Mouse (Mus musculus): ENCODE measurements around the gene Sema3f. TPM values are rescaled to one million over a fixed set of nuclear protein-coding genes. Genes with fewer than 3 reads are reported as not detected.

The Sema3f gene
- polyA plus RNA-seq (2014; fragmentation: Nextera tagmentation; extraction: Ambion mirVana) = 16.7 and 22.1 TPM in 2 replicates

GRCm38 (mm10) chr9:107709697-107710483 is at the start of gene Sema3f:
Gene Sema3f, minus strand, starts transcription at chr9:107710475.
- DNase-seq = peak; percentile 91
- peaks cover 6% of the 10 kb centered on the region; the same call in 1 of the 2 replicates for H3K36me3 ChIP-seq (ENCODE audit: insufficient read depth)
- H3K27me3 ChIP-seq (ENCODE audit: insufficient read depth, low read length) = no peaks in the 10 kb centered on the region
- peak; percentile 79 for ATAC-seq (ENCODE audit: insufficient read depth)
- peak within 1 kb of the TSS; percentile 89 for H3K27ac ChIP-seq (ENCODE audit: low read depth)
- H3K4me3 ChIP-seq (ENCODE audit: low read depth, low read length) = peak within 1 kb of the TSS; percentile 72
- peaks cover 24% of the 10 kb centered on the region for H3K4me1 ChIP-seq (ENCODE audit: insufficient read depth)
- peak; percentile 81 for TF ChIP-seq CTCF (IDR thresholded peaks at IDR 0.05; ENCODE audit: low read depth)
- H3K9me3 ChIP-seq (ENCODE audit: low read depth, low read length) = no peaks in the 10 kb centered on the region
- peak within 1 kb of the TSS; percentile 91 for H3K4me2 ChIP-seq
- peak within 1 kb of the TSS; percentile 75 for H3K9ac ChIP-seq
- WGBS = 1% methylated on average over 74 of the region's 86 CpGs

- TF ChIP-seq CTCF (IDR thresholded peaks at IDR 0.05; ENCODE audit: low read depth) = no peak
- H3K9me3 ChIP-seq (ENCODE audit: low read depth, low read length) = no peaks in the 10 kb centered on the region
- no peak overlapping the region for H3K9ac ChIP-seq
- ATAC-seq (ENCODE audit: insufficient read depth) (no peak), DNase-seq (no peak)
- H3K4me1 ChIP-seq (ENCODE audit: insufficient read depth) = no peaks in the 10 kb centered on the region
- H3K4me2 ChIP-seq = no peak overlapping the region
- H3K27me3 ChIP-seq (ENCODE audit: insufficient read depth, low read length) = no peaks in the 10 kb centered on the region
- H3K27ac ChIP-seq (ENCODE audit: low read depth) = no peak overlapping the region
- H3K4me3 ChIP-seq (ENCODE audit: low read depth, low read length) = no peak overlapping the region
- peaks cover 96% of the 10 kb centered on the region for H3K36me3 ChIP-seq (ENCODE audit: insufficient read depth)
- 88% methylated on average over 6 of the region's 6 CpGs for WGBS
Measured at GRCm38 (mm10) chr9:107759593-107759992, 49.3 kb upstream of the Sema3f start.

GRCm38 (mm10) chr9:107750378-107750777 is 40.1 kb upstream of the Sema3f start:
- DNase-seq (no peak), ATAC-seq (ENCODE audit: insufficient read depth) (no peak)
- no peak overlapping the region for H3K4me3 ChIP-seq (ENCODE audit: low read depth, low read length)
- no peak overlapping the region for H3K27ac ChIP-seq (ENCODE audit: low read depth)
- H3K36me3 ChIP-seq (ENCODE audit: insufficient read depth) = peaks cover 95% of the 10 kb centered on the region
- no peaks in the 10 kb centered on the region for H3K27me3 ChIP-seq (ENCODE audit: insufficient read depth, low read length)
- no peaks in the 10 kb centered on the region for H3K9me3 ChIP-seq (ENCODE audit: low read depth, low read length)
- no peak overlapping the region for H3K9ac ChIP-seq
- H3K4me1 ChIP-seq (ENCODE audit: insufficient read depth) = no peaks in the 10 kb centered on the region
- WGBS = 86% methylated on average over 5 of the region's 5 CpGs
- no peak overlapping the region for H3K4me2 ChIP-seq
- no peak for TF ChIP-seq CTCF (IDR thresholded peaks at IDR 0.05; ENCODE audit: low read depth)

GRCm38 (mm10) chr9:107748063-107748462 is 37.8 kb upstream of the Sema3f start:
- H3K4me3 ChIP-seq (ENCODE audit: low read depth, low read length) = no peak overlapping the region
- 100% methylated on average over 3 of the region's 3 CpGs for WGBS
- H3K9ac ChIP-seq = no peak overlapping the region
- H3K4me2 ChIP-seq = no peak overlapping the region
- no peaks in the 10 kb centered on the region for H3K27me3 ChIP-seq (ENCODE audit: insufficient read depth, low read length)
- no peak for ATAC-seq (ENCODE audit: insufficient read depth)
- H3K4me1 ChIP-seq (ENCODE audit: insufficient read depth) = no peaks in the 10 kb centered on the region
- no peak for DNase-seq
- H3K27ac ChIP-seq (ENCODE audit: low read depth) = no peak overlapping the region
- TF ChIP-seq CTCF (IDR thresholded peaks at IDR 0.05; ENCODE audit: low read depth) = no peak
- H3K9me3 ChIP-seq (ENCODE audit: low read depth, low read length) = no peaks in the 10 kb centered on the region
- peaks cover 97% of the 10 kb centered on the region for H3K36me3 ChIP-seq (ENCODE audit: insufficient read depth)

- no peak overlapping the region for H3K27ac ChIP-seq (ENCODE audit: low read depth)
- 78% methylated on average over 1 of the region's 1 CpGs for WGBS
- ATAC-seq (ENCODE audit: insufficient read depth) (no peak), DNase-seq (no peak)
- no peaks in the 10 kb centered on the region for H3K4me1 ChIP-seq (ENCODE audit: insufficient read depth)
- peaks cover 98% of the 10 kb centered on the region for H3K36me3 ChIP-seq (ENCODE audit: insufficient read depth)
- TF ChIP-seq CTCF (IDR thresholded peaks at IDR 0.05; ENCODE audit: low read depth) = no peak
- no peak overlapping the region for H3K9ac ChIP-seq
- no peak overlapping the region for H3K4me3 ChIP-seq (ENCODE audit: low read depth, low read length)
- no peak overlapping the region for H3K4me2 ChIP-seq
- H3K9me3 ChIP-seq (ENCODE audit: low read depth, low read length) = no peaks in the 10 kb centered on the region
- H3K27me3 ChIP-seq (ENCODE audit: insufficient read depth, low read length) = no peaks in the 10 kb centered on the region
Measured at GRCm38 (mm10) chr9:107747310-107747709, 37.0 kb upstream of the Sema3f start.

- H3K9ac ChIP-seq = no peak overlapping the region
- no peaks in the 10 kb centered on the region for H3K9me3 ChIP-seq (ENCODE audit: low read depth, low read length)
- 92% methylated on average over 3 of the region's 3 CpGs for WGBS
- H3K4me2 ChIP-seq = no peak overlapping the region
- no peaks in the 10 kb centered on the region for H3K27me3 ChIP-seq (ENCODE audit: insufficient read depth, low read length)
- DNase-seq (peak; percentile 23), ATAC-seq (ENCODE audit: insufficient read depth) (no peak)
- H3K36me3 ChIP-seq (ENCODE audit: insufficient read depth) = peaks cover 98% of the 10 kb centered on the region
- no peak overlapping the region for H3K27ac ChIP-seq (ENCODE audit: low read depth)
- no peaks in the 10 kb centered on the region for H3K4me1 ChIP-seq (ENCODE audit: insufficient read depth)
- no peak overlapping the region for H3K4me3 ChIP-seq (ENCODE audit: low read depth, low read length)
- TF ChIP-seq CTCF (IDR thresholded peaks at IDR 0.05; ENCODE audit: low read depth) = peak; percentile 51
Measured at GRCm38 (mm10) chr9:107746679-107747078, 36.4 kb upstream of the Sema3f start.

GRCm38 (mm10) chr9:107744061-107744460 is 33.8 kb upstream of the Sema3f start:
- Histone ChIP-seq H3K36me3 (ENCODE audit: insufficient read depth) (peaks cover 98% of the 10 kb centered on the region), H3K27me3 (ENCODE audit: insufficient read depth, low read length) (no peaks in the 10 kb centered on the region), H3K4me1 (ENCODE audit: insufficient read depth) (no peaks in the 10 kb centered on the region), H3K4me2 (no peak overlapping the region), H3K27ac (ENCODE audit: low read depth) (no peak overlapping the region), H3K4me3 (ENCODE audit: low read depth, low read length) (no peak overlapping the region), H3K9me3 (ENCODE audit: low read depth, low read length) (no peaks in the 10 kb centered on the region), H3K9ac (no peak overlapping the region)
- ATAC-seq (ENCODE audit: insufficient read depth) (no peak), DNase-seq (no peak)
- no peak for TF ChIP-seq CTCF (IDR thresholded peaks at IDR 0.05; ENCODE audit: low read depth)
- WGBS = 88% methylated on average over 6 of the region's 6 CpGs

Measured in lung, embryonic 14.5 days (tissue).